Mouse (Mus musculus): ENCODE measurements at regions not wholly inside any gene's neighbourhood (a gene's known extent, or its start where the extent isn't known, plus 50 kb on each side); places are given as distances from the start of the nearest gene placed in this dataset.
"Not testable (repeated sequence)": the region's sequence is repeated elsewhere in the genome, so short reads cannot be mapped to it uniquely, and the experiment has no call there.

DNA sequence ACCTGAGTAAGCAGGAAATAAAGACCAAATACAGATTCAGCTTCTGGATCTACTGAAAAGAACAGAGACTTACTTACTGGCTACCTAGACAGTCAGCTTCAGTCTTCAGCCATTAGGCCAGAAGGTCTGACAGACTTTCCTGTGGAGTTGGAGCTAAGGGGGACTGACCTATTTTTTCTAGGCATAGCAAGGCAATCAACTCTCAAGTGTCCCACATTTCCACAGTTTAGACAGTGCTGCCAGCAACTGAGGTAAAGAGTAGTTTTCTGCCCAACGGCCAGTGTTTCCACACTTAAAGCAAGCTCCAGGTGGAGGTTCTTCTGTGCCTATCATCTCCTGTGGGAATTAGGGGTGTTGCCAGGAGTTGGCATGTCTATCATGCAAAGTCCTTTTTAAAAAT lies 111.3 kb upstream of the Ppp6c start:
- WGBS, result 90% methylated on average over 1 of the region's 1 CpGs
- no peaks in the 10 kb centered on the region for H3K27me3 ChIP-seq (replicated peaks; ENCODE audit: control insufficient read depth, insufficient read depth, low read length)
- no peak overlapping the region for H3K4me2 ChIP-seq (ENCODE audit: low read length)
- no peak overlapping the region for H3K9ac ChIP-seq (replicated peaks; ENCODE audit: low read depth, low read length)
- no peaks in the 10 kb centered on the region for H3K4me1 ChIP-seq (replicated peaks; ENCODE audit: control insufficient read depth, insufficient read depth, low read length)
- H3K36me3 ChIP-seq (ENCODE audit: control insufficient read depth, insufficient read depth), result no peaks in the 10 kb centered on the region
- H3K4me3 ChIP-seq (replicated peaks; ENCODE audit: low read length), result no peak overlapping the region
- no peak for ATAC-seq
- H3K9me3 ChIP-seq (ENCODE audit: control insufficient read depth, low read length), result no peaks in the 10 kb centered on the region
- H3K27ac ChIP-seq (ENCODE audit: low read length), result no peak overlapping the region

DNA sequence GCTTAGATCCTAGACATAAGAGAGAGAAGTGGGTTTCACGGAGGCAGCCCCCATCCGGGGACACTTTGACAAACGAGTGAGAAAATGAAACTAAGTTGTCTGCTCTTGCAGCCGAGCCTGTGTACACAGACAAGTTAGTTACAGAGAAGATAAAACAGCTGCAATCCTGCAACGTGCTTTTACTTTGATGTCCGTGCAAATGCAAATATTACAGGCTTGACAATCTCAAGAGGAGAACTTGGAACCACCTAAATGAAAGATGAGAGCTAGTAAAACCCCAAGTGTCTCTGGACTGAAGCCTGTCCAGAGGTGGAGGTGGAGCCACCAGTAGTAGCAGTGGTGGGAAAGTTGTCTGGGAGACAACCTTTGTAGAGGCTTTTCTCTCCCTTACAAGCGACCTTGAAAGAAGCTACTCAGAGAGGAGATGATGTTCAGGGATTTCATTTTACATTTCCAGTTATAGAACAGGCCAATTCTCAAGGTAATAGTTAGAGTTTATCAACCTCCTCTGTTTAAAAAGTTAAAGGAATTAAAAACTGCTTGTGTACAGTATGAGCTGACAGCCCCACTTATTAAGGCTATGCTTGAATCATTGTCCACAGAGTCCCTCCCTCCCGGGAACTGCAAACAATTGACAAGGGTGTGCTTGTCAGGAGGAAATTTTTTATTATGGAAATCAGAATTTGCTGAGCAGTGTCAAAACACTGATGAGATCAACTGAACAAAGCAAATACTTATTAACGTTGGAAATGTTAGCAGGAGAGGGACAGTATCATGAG lies 99.7 kb upstream of the Ppp6c start:
- Histone ChIP-seq H3K36me3 (ENCODE audit: control insufficient read depth, insufficient read depth) (no peaks in the 10 kb centered on the region), H3K27ac (ENCODE audit: low read length) (no peak overlapping the region), H3K4me1 (replicated peaks; ENCODE audit: control insufficient read depth, insufficient read depth, low read length) (no peaks in the 10 kb centered on the region), H3K4me3 (replicated peaks; ENCODE audit: low read length) (no peak overlapping the region), H3K9me3 (ENCODE audit: control insufficient read depth, low read length) (no peaks in the 10 kb centered on the region), H3K9ac (replicated peaks; ENCODE audit: low read depth, low read length) (no peak overlapping the region), H3K27me3 (replicated peaks; ENCODE audit: control insufficient read depth, insufficient read depth, low read length) (no peaks in the 10 kb centered on the region), H3K4me2 (ENCODE audit: low read length) (no peak overlapping the region)
- ATAC-seq, result no peak
- 59% methylated on average over 9 of the region's 9 CpGs for WGBS

DNA sequence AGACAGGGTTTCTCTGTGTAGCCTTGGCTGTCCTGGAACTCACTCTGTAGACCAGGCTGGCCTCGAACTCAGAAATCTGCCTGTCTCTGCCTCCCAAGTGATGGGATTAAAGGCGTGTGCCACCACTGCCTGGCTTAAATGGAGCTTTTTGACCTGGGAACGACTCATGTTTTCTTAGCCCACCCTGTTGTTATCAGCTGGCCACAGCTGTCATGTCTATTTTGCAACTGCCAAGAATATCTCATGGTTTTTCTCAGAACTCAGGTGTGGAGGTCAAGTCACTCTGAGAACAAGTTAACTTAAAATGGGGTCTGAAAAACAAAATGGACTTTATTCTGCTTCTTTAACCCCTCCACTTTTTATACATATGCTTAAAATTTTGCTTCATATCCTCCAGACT lies 98.9 kb upstream of the Ppp6c start:
- not testable (repeated sequence) for H3K4me1 ChIP-seq (replicated peaks; ENCODE audit: control insufficient read depth, insufficient read depth, low read length); H3K9me3 ChIP-seq (ENCODE audit: control insufficient read depth, low read length); ATAC-seq; H3K4me3 ChIP-seq (replicated peaks; ENCODE audit: low read length); H3K27me3 ChIP-seq (replicated peaks; ENCODE audit: control insufficient read depth, insufficient read depth, low read length); H3K27ac ChIP-seq (ENCODE audit: low read length); H3K4me2 ChIP-seq (ENCODE audit: low read length); H3K9ac ChIP-seq (replicated peaks; ENCODE audit: low read depth, low read length); H3K36me3 ChIP-seq (ENCODE audit: control insufficient read depth, insufficient read depth)
- WGBS, result 78% methylated on average over 3 of the region's 3 CpGs

DNA sequence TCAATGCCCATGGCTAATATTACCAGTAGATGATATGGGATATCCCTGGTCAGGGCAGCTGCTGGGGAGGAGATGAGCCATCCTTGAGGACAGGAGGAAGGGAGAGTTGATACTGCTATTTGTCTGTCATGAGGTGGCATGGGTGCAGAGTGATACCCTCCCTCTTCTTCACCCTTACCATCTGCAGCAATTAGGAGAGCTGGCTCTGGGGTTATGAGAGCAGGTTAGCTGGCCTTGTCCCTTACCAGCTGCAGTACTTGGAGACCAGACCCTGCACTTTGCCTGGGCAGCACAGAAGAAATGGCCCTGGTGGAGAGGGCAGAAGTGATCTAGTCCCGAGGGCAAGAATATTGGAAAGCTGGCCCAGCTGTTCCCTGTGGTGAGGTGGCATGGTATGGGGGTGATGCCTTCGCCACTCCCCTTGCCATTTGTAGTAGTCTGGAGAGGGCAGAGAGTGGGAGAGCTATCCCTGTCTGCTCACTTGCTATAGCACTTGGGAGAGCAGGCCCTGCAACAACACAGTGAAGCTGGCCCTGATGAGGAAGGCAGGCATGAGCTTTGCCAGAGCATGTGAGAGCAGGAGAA lies 73.6 kb upstream of the Ppp6c start:
- Histone ChIP-seq H3K27me3 (replicated peaks; ENCODE audit: control insufficient read depth, insufficient read depth, low read length) (no peaks in the 10 kb centered on the region), H3K4me1 (replicated peaks; ENCODE audit: control insufficient read depth, insufficient read depth, low read length) (no peaks in the 10 kb centered on the region), H3K27ac (ENCODE audit: low read length) (no peak overlapping the region), H3K36me3 (ENCODE audit: control insufficient read depth, insufficient read depth) (no peaks in the 10 kb centered on the region), H3K9ac (replicated peaks; ENCODE audit: low read depth, low read length) (no peak overlapping the region), H3K4me3 (replicated peaks; ENCODE audit: low read length) (no peak overlapping the region), H3K4me2 (ENCODE audit: low read length) (no peak overlapping the region), H3K9me3 (ENCODE audit: control insufficient read depth, low read length) (no peaks in the 10 kb centered on the region)
- 86% methylated on average over 2 of the region's 2 CpGs for WGBS
- ATAC-seq, result no peak

DNA sequence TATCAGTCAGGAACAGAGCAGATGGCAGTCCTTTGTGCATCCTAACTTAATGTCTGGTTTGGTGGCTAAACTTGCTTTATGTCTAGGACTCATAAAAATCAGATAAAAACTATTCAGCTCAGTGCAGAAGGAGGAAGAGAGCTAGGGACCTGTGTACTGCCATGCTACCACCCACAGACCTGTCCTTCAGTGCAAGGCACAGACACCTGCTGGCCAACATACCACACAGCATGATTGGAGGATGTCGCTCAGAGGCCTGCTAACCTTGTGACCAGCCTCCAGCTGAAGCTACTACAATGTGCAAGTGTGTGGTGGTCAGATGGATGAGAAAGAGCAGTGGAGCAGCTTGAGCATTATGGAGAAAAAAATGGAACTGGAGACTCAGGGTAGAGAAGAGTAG lies 73.0 kb upstream of the Ppp6c start:
- Histone ChIP-seq H3K27me3 (replicated peaks; ENCODE audit: control insufficient read depth, insufficient read depth, low read length) (no peaks in the 10 kb centered on the region), H3K9me3 (ENCODE audit: control insufficient read depth, low read length) (no peaks in the 10 kb centered on the region), H3K36me3 (ENCODE audit: control insufficient read depth, insufficient read depth) (no peaks in the 10 kb centered on the region), H3K27ac (ENCODE audit: low read length) (no peak overlapping the region), H3K4me2 (ENCODE audit: low read length) (no peak overlapping the region), H3K4me1 (replicated peaks; ENCODE audit: control insufficient read depth, insufficient read depth, low read length) (no peaks in the 10 kb centered on the region), H3K9ac (replicated peaks; ENCODE audit: low read depth, low read length) (no peak overlapping the region), H3K4me3 (replicated peaks; ENCODE audit: low read length) (no peak overlapping the region)
- WGBS, result 74% methylated on average over 1 of the region's 1 CpGs
- no peak for ATAC-seq

DNA sequence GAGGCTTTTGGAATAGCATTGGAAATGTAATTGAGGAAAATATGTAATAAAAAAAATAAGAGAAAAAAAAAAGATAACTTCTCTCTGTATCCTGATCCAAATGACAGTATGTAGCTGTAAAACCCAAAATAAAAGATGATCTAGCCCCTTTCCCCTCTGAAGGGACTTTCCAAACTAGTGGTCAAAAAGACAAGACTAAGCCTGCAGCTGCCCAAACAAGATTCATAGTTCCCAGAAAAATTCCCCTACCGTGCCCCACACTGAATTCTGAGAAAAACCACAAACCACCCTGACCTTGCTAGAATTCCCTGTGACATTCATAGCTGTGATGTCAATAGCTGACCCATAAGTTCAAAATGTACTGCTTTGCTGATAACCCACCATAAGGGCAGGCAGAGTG lies 69.2 kb upstream of the Ppp6c start:
- WGBS, result 83% methylated on average over 1 of the region's 1 CpGs
- ATAC-seq, result no peak
- no peaks in the 10 kb centered on the region for H3K36me3 ChIP-seq (ENCODE audit: control insufficient read depth, insufficient read depth)
- H3K27me3 ChIP-seq (replicated peaks; ENCODE audit: control insufficient read depth, insufficient read depth, low read length), result no peaks in the 10 kb centered on the region
- H3K9ac ChIP-seq (replicated peaks; ENCODE audit: low read depth, low read length), result no peak overlapping the region
- H3K4me2 ChIP-seq (ENCODE audit: low read length), result no peak overlapping the region
- no peaks in the 10 kb centered on the region for H3K4me1 ChIP-seq (replicated peaks; ENCODE audit: control insufficient read depth, insufficient read depth, low read length)
- no peaks in the 10 kb centered on the region for H3K9me3 ChIP-seq (ENCODE audit: control insufficient read depth, low read length)
- no peak overlapping the region for H3K4me3 ChIP-seq (replicated peaks; ENCODE audit: low read length)
- H3K27ac ChIP-seq (ENCODE audit: low read length), result no peak overlapping the region

DNA sequence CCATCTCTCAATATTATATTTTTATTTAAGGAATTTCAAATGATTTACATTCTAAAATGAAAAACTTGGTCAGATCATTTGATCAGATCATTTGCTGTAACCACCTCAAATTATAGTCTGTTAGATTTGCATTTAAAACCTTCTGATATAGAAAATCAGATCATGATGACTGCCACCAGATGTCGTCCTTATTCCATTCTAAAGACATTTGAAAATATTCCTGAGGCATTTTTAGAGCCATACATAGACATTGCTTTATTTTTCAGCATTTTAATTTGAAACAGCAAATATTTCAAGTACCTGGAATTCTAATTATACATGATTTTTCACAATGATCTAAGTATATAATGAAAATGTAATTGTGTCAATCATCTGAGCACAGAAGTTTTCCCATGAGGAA lies 52.0 kb upstream of the Ppp6c start:
- no peaks in the 10 kb centered on the region for H3K9me3 ChIP-seq (ENCODE audit: control insufficient read depth, low read length)
- no peak for ATAC-seq
- H3K27ac ChIP-seq (ENCODE audit: low read length), result no peak overlapping the region
- H3K27me3 ChIP-seq (replicated peaks; ENCODE audit: control insufficient read depth, insufficient read depth, low read length), result no peaks in the 10 kb centered on the region
- H3K36me3 ChIP-seq (ENCODE audit: control insufficient read depth, insufficient read depth), result no peaks in the 10 kb centered on the region
- 68% methylated on average over 1 of the region's 1 CpGs for WGBS
- no peak overlapping the region for H3K4me2 ChIP-seq (ENCODE audit: low read length)
- H3K4me3 ChIP-seq (replicated peaks; ENCODE audit: low read length), result no peak overlapping the region
- no peaks in the 10 kb centered on the region for H3K4me1 ChIP-seq (replicated peaks; ENCODE audit: control insufficient read depth, insufficient read depth, low read length)
- no peak overlapping the region for H3K9ac ChIP-seq (replicated peaks; ENCODE audit: low read depth, low read length)
